Mouse (Mus musculus) frontal cortex, adult (tissue): ENCODE measurements around the gene Eddm3b.

Experiments used
- ATAC-seq: cut with Nextera tagmentation; 2 replicates; pipeline ENCODE4 v1.9.2; 2017; ENCODE audit warnings: mild to moderate bottlenecking, moderate library complexity, mixed read lengths; ENCODE audit not compliant: low TSS enrichment

The Eddm3b gene

GRCm38 (mm10) chr14:51113916-51114560, at the start of gene Eddm3b:
Eddm3b (plus strand) TSS chr14:51114426.
- no peak for ATAC-seq

- ATAC-seq, result no peak
Observed at GRCm38 (mm10) chr14:51068956-51069355, 45.3 kb upstream of the Eddm3b start.

- no peak for ATAC-seq
Observed at GRCm38 (mm10) chr14:51069617-51070016, 44.6 kb upstream of the Eddm3b start.

GRCm38 (mm10) chr14:51074335-51074734, 39.9 kb upstream of the Eddm3b start, which contains the start of gene Olfr750:
Olfr750 (minus strand) TSS chr14:51074435.
- ATAC-seq, result no peak

GRCm38 (mm10) chr14:51079180-51079579, 35.0 kb upstream of the Eddm3b start:
- no peak for ATAC-seq

- ATAC-seq, result no peak
Observed at GRCm38 (mm10) chr14:51081035-51081434, 33.2 kb upstream of the Eddm3b start.

DNA sequence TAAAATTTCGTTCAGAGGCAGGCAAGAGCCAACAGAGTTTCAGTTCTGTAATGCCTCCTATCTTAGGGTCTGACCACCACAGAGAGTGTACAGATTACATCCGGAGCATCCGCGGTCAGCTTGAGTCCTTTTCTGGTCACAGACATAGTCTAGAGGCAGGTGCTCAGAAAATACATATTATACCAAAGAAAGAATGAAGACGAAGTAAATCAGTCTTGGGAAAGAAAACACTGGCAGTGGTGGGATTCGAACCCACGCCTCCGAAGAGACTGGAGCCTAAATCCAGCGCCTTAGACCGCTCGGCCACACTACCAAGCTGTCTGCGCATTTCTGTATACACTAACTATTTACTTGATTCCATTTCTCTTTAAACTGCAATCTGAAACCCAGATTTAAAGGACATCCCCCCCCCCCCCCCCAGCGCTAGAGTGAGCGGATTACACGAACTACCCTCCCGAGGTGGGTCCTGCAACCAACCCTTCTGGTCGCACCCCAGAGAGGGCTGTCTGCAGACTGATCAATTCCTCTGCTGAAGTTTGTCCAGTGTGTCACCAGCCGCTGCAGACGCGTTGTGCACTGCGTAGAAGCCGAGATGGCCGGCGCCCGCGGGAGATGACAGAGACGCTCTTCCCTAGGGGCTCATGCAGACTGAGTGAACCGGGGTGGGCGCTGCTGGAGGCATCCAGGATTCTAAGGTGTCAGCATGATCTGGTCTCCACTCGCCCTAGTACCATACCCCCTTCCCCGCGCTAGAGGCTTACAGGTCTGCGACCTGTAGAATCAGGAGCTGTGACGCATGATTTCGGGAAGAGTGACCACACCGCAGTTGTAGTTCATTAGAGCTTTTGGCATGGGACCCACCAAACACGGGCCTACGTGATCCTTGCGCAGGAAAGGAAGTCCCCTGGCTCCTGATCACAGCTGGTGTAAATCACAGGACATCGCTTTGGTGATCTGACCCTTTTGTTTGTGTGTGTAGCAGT, 31.3 kb upstream of the Eddm3b start:
- peak; percentile 76 for ATAC-seq

DNA sequence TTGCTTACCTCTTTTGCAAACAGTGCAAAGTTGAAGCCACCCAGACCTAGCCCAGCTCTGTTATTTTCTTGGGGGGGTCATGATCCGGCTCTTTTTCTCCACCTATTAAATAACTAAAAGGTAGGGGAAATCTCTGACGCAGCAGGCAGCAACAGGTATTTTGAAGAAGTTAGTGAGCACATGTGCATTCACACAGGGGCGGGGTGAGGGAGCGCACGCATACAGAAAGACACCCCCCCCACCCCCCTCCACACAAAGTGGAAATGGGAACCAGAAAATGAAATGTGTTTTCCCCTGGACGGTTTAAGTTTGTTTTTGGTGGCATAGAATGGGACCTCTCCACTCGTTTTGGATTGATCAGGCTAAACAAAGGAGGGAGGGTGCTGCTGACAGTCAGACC, 30.4 kb upstream of the Eddm3b start:
- ATAC-seq, result no peak

- ATAC-seq, result no peak
Observed at GRCm38 (mm10) chr14:51085086-51085485, 29.1 kb upstream of the Eddm3b start.

DNA sequence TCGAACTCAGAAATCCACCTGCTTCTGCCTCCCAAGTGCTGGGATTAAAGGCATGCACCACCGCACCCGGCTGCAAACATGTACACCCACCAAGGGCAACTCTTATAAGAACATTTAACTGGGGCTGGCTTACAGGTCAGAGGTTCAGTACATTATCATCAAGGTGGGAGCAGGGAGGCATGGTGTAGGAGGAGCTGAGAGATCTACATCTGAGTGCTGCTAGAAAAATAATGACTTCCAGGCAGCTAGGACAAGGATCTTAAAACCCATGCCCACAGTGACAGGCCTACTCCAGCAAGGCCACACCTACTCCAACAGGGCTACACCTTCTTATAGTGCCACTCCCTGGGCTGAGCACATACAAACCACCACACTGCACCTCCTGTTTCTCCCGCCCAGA, 28.3 kb upstream of the Eddm3b start:
- ATAC-seq, result no peak

DNA sequence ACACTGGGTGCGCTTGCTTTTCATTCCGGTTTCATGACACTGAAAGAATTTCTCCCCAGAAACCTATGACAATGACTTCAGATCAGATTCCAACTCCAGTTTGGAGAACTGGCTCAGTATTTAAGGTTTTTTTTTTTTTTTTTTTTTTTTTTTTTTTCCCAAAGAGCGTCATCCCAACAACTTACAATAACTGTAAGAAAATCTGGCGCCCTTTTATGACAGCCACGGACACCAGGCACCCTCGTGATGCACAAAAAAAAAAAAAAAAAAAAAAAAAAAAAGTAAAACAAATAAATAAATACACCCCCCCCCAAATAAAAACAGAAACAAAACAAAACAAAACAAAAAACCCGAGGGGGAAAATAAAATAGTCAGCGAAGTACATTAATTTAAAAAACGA, 26.5 kb upstream of the Eddm3b start:
- ATAC-seq, result no peak

DNA sequence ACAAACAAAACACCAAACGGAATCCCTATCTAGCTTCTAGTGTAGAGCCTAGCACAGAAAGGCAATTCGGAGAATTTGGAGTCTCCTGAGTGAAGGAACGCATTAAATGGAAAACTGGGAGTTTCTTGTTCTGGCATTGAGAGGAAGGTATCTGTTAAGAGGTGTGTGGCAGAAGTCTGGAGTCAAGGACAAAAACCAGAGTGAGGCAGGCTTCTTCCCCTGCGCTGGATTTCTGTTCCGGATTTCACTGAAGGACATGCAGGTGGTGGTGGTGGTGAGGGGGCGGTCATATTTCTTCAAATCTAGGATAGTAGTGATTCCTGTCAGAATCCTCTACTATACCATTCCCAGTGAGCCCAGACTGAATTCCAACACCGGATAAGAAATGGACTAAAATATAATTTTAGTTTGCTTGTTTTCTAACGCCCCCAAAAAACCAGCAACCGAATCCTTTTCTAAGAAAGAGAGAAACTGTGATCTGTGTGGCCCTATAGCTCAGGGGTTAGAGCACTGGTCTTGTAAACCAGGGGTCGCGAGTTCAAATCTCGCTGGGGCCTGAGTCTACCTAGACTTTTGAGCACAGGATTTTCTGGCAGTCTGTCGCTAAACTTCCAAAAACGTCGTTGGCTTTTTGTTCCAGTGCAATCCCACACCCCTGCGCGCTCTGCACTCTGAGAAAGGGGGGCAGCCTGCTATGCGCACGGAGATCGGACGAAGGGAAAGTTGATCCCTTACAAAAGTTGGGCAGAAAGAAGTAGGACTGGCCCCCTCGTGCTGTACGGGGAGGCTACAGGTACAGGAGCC, 25.9 kb upstream of the Eddm3b start:
- ATAC-seq, result peak; percentile 44

GRCm38 (mm10) chr14:51088970-51089673, 25.1 kb upstream of the Eddm3b start:
- peak; percentile 82 for ATAC-seq

DNA sequence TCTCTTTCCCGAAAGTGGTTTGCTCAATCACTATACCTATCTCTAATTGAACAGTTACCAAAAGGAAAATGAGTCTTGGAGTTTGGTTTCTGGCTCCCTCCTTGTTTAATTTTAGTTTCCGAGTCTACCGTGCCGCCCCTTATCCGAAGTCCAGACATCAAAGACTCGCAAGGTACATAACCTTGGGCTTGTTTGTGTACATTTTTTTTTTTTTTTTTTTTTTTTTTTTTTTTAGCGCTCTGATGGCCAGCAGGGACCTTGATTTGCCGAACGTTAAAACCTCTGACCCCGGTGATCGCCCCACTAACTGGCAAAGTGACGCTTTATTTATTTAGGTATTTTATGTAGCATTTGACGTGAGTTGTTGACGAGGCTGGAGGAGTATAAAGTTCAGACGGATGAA, 24.6 kb upstream of the Eddm3b start:
- no peak for ATAC-seq

- peak; percentile 45 for ATAC-seq
Observed at GRCm38 (mm10) chr14:51090077-51090781, 24.0 kb upstream of the Eddm3b start.

GRCm38 (mm10) chr14:51090921-51091900, 23.0 kb upstream of the Eddm3b start, which contains the start of the genes Rnase4 and Ang:
Rnase4 (plus strand) TSS chr14:51091077.
Ang (plus strand) TSS chr14:51091150.
- no peak for ATAC-seq

DNA sequence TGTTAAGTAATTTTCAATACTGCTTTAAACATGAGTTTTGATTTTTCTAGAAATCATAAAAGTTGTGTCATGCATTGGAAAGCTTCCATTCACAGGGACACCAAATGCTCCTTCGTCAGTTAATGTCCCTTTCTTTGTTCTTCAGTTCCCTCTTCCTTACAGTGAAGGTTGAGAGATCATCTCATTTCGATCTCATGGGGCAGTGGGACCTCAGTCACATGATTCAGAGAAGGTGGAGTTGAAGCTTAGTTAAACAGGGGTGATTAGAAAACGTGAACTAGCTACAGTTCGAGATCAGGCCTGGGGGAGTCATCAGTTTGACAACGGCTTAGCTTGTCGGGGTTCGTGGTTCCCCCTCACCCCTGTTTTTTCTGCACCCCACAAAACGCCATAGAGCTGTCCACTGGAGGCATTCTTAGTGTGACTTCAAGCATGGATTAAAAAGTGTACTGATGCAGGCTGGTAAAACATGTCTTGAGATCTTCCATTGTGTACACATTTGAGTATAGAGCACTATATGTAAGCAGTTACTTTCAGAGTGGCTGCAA, 22.1 kb upstream of the Eddm3b start:
- no peak for ATAC-seq

DNA sequence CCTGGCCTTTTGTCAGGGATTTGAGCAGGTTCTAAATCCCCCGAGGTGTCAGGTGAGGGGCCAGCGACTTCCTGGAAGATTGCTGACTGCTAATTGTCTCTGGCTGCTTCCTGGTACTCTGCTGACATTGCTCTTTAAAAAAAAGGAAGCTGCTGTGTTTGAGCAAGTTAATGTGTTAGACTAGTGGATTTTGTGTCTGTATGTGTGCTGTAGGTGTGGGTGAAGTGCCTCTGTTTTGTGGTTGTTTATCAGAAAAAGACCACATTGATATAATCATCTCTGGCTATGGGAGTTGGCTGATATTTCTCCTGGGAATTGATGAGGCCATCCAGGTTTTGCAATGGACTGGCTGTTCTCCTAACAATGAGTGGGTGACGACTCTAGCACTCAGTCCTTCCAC, 20.7 kb upstream of the Eddm3b start:
- no peak for ATAC-seq
